Mouse (Mus musculus): ENCODE data around the gene Ccdc163. TPM values are rescaled to one million over a fixed set of nuclear protein-coding genes. Genes with fewer than 3 reads are reported as not detected.

Gene Ccdc163
- total and polyA plus RNA-seq, 3 experiments, result 15.3 to 27.9 (median 18.1) TPM

- TF ChIP-seq NELFE (IDR thresholded peaks at IDR 0.05; ENCODE audit: low read depth, low read length) (no peak), SMC3 (IDR thresholded peaks at IDR 0.05; ENCODE audit: low read depth, low read length) (no peak), HCFC1 (IDR thresholded peaks at IDR 0.05; ENCODE audit: low read depth, low read length) (no peak), CTCF (conservative IDR thresholded peaks at IDR 0.05 in 1 of 2, IDR thresholded peaks at IDR 0.05 in 1 of 2; ENCODE audit: low read depth in 2 of 2, low read length in 2 of 2) (no peak), POLR2AphosphoS2 (IDR thresholded peaks at IDR 0.05; ENCODE audit: low read depth, low read length) (no peak), UBTF (IDR thresholded peaks at IDR 0.05; ENCODE audit: low read depth, low read length) (no peak), ETS1 (conservative IDR thresholded peaks at IDR 0.05; ENCODE audit: low read depth, low read length) (no peak), EP300 (IDR thresholded peaks at IDR 0.05; ENCODE audit: low read length) (no peak), TBP (conservative IDR thresholded peaks at IDR 0.05; ENCODE audit: low read depth, low read length) (no peak), ZKSCAN1 (IDR thresholded peaks at IDR 0.05; ENCODE audit: borderline replicate concordance, low read depth, low read length) (no peak), MXI1 (IDR thresholded peaks at IDR 0.05; ENCODE audit: low read depth, low read length) (peak; percentile 45; the same call in 1 of the 2 replicates), SIN3A (IDR thresholded peaks at IDR 0.05; ENCODE audit: low read length) (no peak), IRF4 (IDR thresholded peaks at IDR 0.05; ENCODE audit: low read depth, low read length) (0 out of 2 replicates have a peak, but pooled peaks have one; percentile 20), MAFK (IDR thresholded peaks at IDR 0.05; ENCODE audit: insufficient replicate concordance, low read length) (peak; percentile 78; the same call in 1 of the 2 replicates), JUND (conservative IDR thresholded peaks at IDR 0.05; ENCODE audit: low read depth, low read length) (no peak), CHD1 (IDR thresholded peaks at IDR 0.05; ENCODE audit: low read depth, low read length) (no peak)
- in situ Hi-C loops (cut with MboI; ENCODE audit: low pct_ligation_motif_present, low pct_unique_long_range_greater_than_20kb, low sequenced_read_pairs) (no loop called here), dilution Hi-C loops (cut with MboI; ENCODE audit: extremely low pct_ligation_motif_present, extremely low pct_unique_long_range_greater_than_20kb, low sequenced_read_pairs) (no loop called here)
- Histone ChIP-seq H3K79me2 (replicated peaks; ENCODE audit: control insufficient read depth, extremely low read depth, insufficient read depth, poor library complexity, severe bottlenecking) (peaks cover 82% of the 10 kb centered on the region), H3K9me3 (replicated peaks; ENCODE audit: low read length) (no peaks in the 10 kb centered on the region), H3K4me1 (ENCODE audit: control insufficient read depth in 1 of 2, insufficient read depth in 2 of 2) (peaks cover 7 to 47% of the 10 kb centered on the region in 2 experiments; a peak in 3 of 4 replicates), H3K27me3 (replicated peaks) (no peaks in the 10 kb centered on the region), H3K27ac (ENCODE audit: insufficient read depth, low read depth) (no peak overlapping the region), H3K4me3 (replicated peaks in 1 of 3; ENCODE audit: low read depth in 2 of 3, low read length in 2 of 3, poor library complexity in 1 of 3) (peak overlapping the region in 2 of 3 experiments; percentile 35), H3K36me3 (replicated peaks in 1 of 2; ENCODE audit: control insufficient read depth in 1 of 2, insufficient read depth in 1 of 2, low read length in 1 of 2) (peaks cover 45 to 68% of the 10 kb centered on the region in 2 experiments), H3K4me2 (ENCODE audit: insufficient read depth, low read depth, poor library complexity, severe bottlenecking) (peak overlapping the region; percentile 88), H3K9ac (ENCODE audit: insufficient read depth, low read depth) (peak overlapping the region; percentile 42; the same call in 1 of the 2 replicates)
- no peak for DNase-seq (ENCODE audit: extremely low read depth)
Observed at GRCm38 (mm10) chr4:116689309-116689876, 18.9 kb upstream of the Ccdc163 start.

- dilution Hi-C loops (cut with MboI; ENCODE audit: extremely low pct_ligation_motif_present, extremely low pct_unique_long_range_greater_than_20kb, low sequenced_read_pairs) (no loop called here), in situ Hi-C loops (cut with MboI; ENCODE audit: low pct_ligation_motif_present, low pct_unique_long_range_greater_than_20kb, low sequenced_read_pairs) (no loop called here)
- H3K36me3 ChIP-seq (replicated peaks in 1 of 2; ENCODE audit: control insufficient read depth in 1 of 2, insufficient read depth in 1 of 2, low read length in 1 of 2), result peaks cover 61 to 86% of the 10 kb centered on the region in 2 experiments
- TF ChIP-seq UBTF (IDR thresholded peaks at IDR 0.05; ENCODE audit: low read depth, low read length) (no peak), MEF2A (IDR thresholded peaks at IDR 0.05; ENCODE audit: borderline replicate concordance, low read depth, low read length) (no peak), ZKSCAN1 (IDR thresholded peaks at IDR 0.05; ENCODE audit: borderline replicate concordance, low read depth, low read length) (no peak), MAZ (IDR thresholded peaks at IDR 0.05; ENCODE audit: low read depth, low read length) (no peak), RCOR1 (conservative IDR thresholded peaks at IDR 0.05; ENCODE audit: low read depth, low read length) (no peak), TBP (conservative IDR thresholded peaks at IDR 0.05; ENCODE audit: low read depth, low read length) (no peak), PAX5 (IDR thresholded peaks at IDR 0.05; ENCODE audit: low read length) (no peak), ELF1 (IDR thresholded peaks at IDR 0.05; ENCODE audit: low read depth, low read length) (no peak), ZNF384 (IDR thresholded peaks at IDR 0.05; ENCODE audit: low read depth, low read length) (no peak), JUND (conservative IDR thresholded peaks at IDR 0.05; ENCODE audit: low read depth, low read length) (no peak), MYC (IDR thresholded peaks at IDR 0.05; ENCODE audit: low read depth, low read length) (no peak), MAX (IDR thresholded peaks at IDR 0.05; ENCODE audit: low read length) (no peak), CTCF (conservative IDR thresholded peaks at IDR 0.05 in 1 of 2, IDR thresholded peaks at IDR 0.05 in 1 of 2; ENCODE audit: low read depth in 2 of 2, low read length in 2 of 2) (no peak), SMC3 (IDR thresholded peaks at IDR 0.05; ENCODE audit: low read depth, low read length) (no peak), JUN (IDR thresholded peaks at IDR 0.05; ENCODE audit: insufficient read depth, low read depth, low read length) (no peak), POLR2AphosphoS2 (IDR thresholded peaks at IDR 0.05; ENCODE audit: low read depth, low read length) (no peak), CHD1 (IDR thresholded peaks at IDR 0.05; ENCODE audit: low read depth, low read length) (no peak)
- H3K4me1 ChIP-seq (ENCODE audit: control insufficient read depth in 1 of 2, insufficient read depth in 2 of 2), result peaks cover 7 to 45% of the 10 kb centered on the region in 2 experiments; a peak in 3 of 4 replicates
- no peaks in the 10 kb centered on the region for H3K27me3 ChIP-seq (replicated peaks)
- H3K4me3 ChIP-seq (replicated peaks in 1 of 3; ENCODE audit: low read depth in 2 of 3, low read length in 2 of 3, poor library complexity in 1 of 3), result no peak overlapping the region
- DNase-seq (ENCODE audit: extremely low read depth), result no peak
- H3K4me2 ChIP-seq (ENCODE audit: insufficient read depth, low read depth, poor library complexity, severe bottlenecking), result no peak overlapping the region
- no peaks in the 10 kb centered on the region for H3K9me3 ChIP-seq (replicated peaks; ENCODE audit: low read length)
- H3K27ac ChIP-seq (ENCODE audit: insufficient read depth, low read depth), result no peak overlapping the region
- peaks cover 87% of the 10 kb centered on the region for H3K79me2 ChIP-seq (replicated peaks; ENCODE audit: control insufficient read depth, extremely low read depth, insufficient read depth, poor library complexity, severe bottlenecking)
- H3K9ac ChIP-seq (ENCODE audit: insufficient read depth, low read depth), result no peak overlapping the region
Observed at GRCm38 (mm10) chr4:116692146-116692545, 16.2 kb upstream of the Ccdc163 start.
